Mouse (Mus musculus) layer of hippocampus, adult 18-20 months (tissue): ENCODE measurements around the gene Cspg5. TPM values are rescaled to one million over a fixed set of nuclear protein-coding genes. Genes with fewer than 3 reads are reported as not detected.

ENCODE experiments used
- DNase-seq, 2 experiments: peaks; one replicate each; pipeline ENCODE4 v3.0.0; 2022; ENCODE audit warnings: low spot score in 2 of 2
- total RNA-seq, 2 experiments: library from RNA; stranded (reverse); gene quantifications; 2 replicates each; pipeline ENCODE4 v1.2.3; 2021

The Cspg5 gene
- total RNA-seq, 2 experiments from 2014 or later, result 288 to 297 TPM

GRCm38 (mm10) chr9:110249823-110250543, 6.4 kb downstream of the Cspg5 start:
- DNase-seq, result peak; percentile 53 to 60

DNA sequence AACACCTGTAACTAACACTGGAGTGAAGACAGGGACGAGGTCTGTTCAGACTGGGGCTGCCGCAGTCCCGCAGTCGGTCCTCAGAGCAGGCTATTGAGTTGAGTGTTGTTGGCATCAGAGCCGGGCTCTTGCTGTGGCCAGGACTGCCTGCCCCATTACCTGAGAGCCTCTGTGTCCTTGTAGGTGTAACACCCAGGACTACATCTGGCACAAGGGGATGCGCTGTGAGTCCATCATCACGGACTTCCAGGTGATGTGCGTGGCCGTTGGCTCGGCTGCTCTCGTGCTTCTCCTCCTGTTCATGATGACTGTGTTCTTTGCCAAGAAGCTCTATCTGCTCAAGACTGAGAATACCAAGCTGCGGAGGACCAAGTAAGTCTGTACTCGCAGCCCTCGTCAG, 7.2 kb downstream of the Cspg5 start:
- DNase-seq, result no peak

- DNase-seq, result peak; percentile 43 to 50
Measured at GRCm38 (mm10) chr9:110255407-110256019, 11.9 kb downstream of the Cspg5 start.

GRCm38 (mm10) chr9:110258646-110259045, 15.1 kb downstream of the Cspg5 start:
- DNase-seq, result no peak

DNA sequence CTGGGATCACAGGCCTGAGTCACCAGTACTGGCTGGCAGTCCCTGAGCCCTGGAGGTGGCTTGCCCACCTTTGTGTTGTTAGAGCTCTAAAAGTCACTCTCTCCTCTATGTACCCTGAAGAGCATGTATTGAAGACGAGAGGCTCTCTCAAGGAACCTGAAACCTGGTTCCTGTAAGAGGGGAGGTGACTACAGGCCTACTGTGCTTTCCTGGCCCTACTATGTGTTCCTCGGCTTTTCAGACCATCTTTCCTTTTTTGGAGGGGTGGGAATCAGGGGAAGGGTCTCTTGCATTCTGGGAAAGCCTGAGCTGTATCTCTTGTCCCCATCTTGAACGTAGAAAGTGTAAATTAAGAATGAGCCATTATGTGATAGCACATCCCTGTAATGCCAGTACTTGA, 15.5 kb downstream of the Cspg5 start:
- no peak for DNase-seq

DNA sequence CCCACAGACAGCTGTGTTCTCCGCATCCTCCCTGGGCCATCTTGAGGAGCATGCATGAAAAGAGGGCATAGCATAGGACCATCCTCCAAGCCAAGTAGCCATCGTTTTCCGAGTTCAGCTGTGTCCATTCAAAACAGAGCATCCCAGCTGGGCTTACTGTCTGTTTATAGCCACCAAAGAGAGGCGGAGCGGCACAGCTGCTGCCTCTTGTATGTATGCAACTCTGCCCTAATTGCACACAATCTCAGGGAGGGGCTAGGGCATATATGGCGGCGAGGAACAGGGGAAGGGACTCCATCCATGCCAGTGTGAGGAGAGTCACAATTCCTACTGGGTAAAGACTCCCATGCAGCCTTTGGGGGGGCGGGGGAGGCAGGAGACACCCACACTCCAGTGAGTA, 19.6 kb downstream of the Cspg5 start:
- DNase-seq, result no peak

- no peak for DNase-seq
Measured at GRCm38 (mm10) chr9:110264991-110265390, 21.4 kb downstream of the Cspg5 start.

DNA sequence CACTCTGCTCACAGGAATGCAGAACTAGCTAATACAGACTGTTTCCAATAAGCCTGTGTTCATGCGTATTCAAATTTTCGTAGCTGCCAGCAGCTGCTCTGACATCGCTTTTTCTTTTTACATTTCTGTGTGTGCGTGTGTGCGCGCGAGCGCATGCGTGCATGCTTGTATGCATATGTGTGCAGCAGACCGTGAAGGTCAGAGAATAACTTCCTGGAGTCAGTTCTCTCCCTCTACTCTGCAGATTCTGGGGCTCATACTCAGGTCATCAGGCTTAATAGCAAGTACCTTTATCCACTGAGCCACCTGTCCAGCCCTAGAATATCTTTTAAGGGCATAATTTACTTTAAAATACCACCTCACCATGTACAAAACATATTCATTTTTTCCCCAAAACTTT, 24.8 kb downstream of the Cspg5 start:
- no peak for DNase-seq

GRCm38 (mm10) chr9:110272330-110272729, 28.7 kb downstream of the Cspg5 start:
- DNase-seq, result no peak

GRCm38 (mm10) chr9:110273507-110273906, 29.9 kb downstream of the Cspg5 start:
- no peak for DNase-seq

DNA sequence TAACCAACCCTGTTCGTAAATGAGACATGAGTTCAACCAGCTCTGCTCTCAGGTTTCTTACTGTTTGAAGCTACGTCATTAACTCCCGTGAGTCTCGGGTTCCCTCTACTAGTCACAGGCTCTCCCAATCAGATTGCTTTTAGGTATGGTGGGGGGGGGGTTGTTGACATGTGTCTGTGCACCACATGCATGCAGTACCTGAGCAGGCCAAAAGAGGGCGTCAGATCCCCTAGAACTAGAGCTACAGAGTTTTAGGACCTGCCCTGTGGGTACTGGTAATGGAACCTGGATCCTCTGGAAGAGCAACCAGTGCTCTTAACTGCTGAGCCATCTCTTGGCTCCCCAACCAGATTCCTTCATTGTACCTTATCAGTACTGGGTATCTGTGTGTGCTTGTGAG, 32.3 kb downstream of the Cspg5 start:
- no peak for DNase-seq

GRCm38 (mm10) chr9:110277431-110277881, 33.9 kb downstream of the Cspg5 start:
- DNase-seq, result peak; percentile 49 to 76

DNA sequence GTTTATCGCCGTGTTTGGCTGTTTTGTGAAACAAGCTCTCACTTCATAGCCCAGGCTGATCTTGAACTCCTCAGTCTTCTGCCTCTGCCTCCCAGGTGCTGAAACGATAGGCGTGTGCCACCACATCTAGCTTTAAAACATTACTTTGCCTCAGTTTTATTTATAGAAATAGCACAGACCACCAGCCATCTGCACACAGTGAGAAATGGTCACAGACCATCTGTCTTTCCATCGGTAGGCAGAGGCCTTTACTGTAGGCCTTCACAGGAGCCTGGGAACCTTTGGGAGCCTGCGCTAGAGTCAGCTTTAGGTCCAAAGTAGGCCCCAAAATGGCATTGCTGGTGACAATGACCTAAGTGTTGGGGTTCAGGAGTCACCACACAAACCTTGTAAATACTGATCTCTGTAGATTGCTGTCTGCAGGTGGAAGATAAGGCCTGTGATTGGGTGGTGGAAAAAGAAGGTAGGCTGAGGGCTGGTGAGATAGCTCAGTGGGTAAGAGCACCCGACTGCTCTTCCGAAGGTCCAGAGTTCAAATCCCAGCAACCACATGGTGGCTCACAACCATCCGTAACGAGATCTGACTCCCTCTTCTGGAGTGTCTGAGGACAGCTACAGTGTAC, 40.6 kb downstream of the Cspg5 start:
- no peak for DNase-seq

DNA sequence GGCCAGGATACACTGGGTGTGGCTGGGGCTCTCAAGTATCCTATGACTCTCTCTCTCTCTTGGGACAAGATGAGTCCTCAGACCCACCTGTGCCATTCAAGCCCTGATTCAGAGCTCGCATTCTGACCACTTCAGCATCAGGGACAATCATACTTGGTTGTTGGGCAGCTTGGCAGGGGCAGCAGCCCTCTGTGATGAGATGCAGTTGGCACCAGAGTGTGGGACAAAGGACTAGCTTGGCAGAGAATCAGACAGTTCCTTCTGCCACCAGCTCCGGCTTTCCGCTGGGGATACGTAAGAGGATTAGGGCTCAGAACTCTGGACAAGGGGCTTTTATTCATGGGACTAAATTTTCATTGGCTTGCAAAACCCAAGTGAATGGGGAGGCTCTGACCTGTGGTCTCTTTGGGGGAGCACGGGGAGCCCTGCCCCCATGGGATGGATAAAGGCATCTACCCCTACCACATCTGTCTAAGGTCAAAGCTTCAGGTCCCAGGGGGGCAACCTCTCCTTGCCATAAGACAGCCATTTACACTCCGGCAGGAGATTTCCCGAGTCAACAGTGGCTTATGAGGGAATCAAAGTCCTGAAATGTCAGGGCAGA, 43.8 kb downstream of the Cspg5 start:
- DNase-seq, result peak; percentile 41 to 63

DNA sequence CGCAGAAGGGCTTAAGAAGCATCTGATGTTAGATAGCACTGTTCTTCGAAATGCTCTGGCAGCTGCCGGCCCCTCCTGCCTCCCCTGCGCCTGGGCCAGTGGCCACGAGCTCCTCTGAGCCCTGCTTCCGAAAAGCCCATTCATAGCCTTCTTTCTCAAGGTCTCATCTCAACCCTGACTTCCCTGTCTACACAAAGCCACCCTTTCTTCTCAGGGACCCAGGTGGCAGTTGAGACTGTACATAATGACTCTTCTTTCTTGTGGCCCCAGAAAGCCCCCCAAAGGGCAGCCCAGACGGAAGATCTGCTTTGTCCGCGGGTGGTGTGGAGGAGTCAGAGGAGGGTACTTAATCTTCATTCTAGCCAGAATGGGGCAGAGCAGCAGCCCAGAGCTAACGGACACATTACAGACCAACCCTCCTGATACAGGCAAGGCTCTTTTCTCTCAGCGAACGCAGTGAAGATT, 49.7 kb downstream of the Cspg5 start:
- peak in 1 of 2 experiments; percentile 24 for DNase-seq

DNA sequence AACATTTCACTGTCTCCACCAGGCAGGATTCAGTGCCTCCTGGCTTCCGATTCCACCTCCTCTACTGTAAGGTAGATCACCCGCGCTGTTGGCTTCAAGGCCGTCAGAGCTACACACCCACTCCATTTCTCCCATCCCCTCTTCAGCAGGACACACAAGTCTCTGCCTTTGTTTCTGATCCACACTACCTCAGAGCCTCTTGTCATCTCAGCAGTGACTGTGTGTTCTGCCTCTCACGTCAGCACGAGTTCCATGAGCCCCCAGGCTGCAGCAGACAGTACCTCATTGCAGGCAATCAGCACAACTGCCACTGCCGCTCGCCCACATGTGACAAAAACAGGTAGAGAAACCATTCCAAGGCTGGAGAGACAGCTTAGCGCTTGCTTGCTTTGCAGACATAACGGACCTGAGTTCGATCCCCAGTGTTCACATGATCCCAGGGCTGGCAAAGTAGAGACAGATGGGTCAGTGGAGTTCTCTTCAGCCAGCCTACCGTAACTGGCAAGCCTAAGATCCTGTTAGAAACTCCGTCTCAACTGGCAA, 50.4 kb downstream of the Cspg5 start:
- DNase-seq, result no peak

DNA sequence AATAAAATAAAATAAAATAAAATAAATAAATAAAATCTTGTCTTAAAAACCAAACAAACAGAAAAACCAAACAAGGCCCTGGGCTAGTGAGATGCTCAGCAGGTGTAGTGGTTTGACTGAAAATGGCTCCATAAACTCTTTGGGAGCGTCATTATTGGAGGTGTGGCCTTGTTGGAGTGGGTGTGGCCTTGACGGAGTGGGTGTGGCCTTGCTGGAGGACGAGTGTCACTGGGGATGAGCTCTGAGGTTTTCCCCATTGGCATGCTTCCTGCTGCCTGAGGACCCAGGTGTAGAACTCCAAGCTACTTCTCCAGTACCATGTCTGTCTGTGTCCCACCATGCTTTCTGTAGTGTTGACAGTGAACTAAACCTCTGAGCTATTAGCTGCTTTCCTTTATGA, 51.2 kb downstream of the Cspg5 start:
- no peak for DNase-seq

GRCm38 (mm10) chr9:110296867-110297627, 53.5 kb downstream of the Cspg5 start:
- peak; percentile 66 to 91 for DNase-seq

- no peak for DNase-seq
Measured at GRCm38 (mm10) chr9:110304516-110304915, 60.9 kb downstream of the Cspg5 start.

- peak; percentile 91 to 96 for DNase-seq
Measured at GRCm38 (mm10) chr9:110304969-110305651, 61.5 kb downstream of the Cspg5 start, which contains the start of gene Elp6. Elp6 (plus strand) TSS chr9:110305173.
